Mouse (Mus musculus) thymus, adult 2 months (tissue): ENCODE results near the gene Azi2. TPM values are rescaled to one million over a fixed set of nuclear protein-coding genes. Genes with fewer than 3 reads are reported as not detected.
A peak's percentile ranks its signal among the peaks of the same experiment; 100 is the strongest.

ENCODE experiments used
- DNase-seq: peaks from one replicate; pipeline ENCODE4 v3.0.0; 2021
- H3K27ac ChIP-seq: fragments of 200-500 bp; 2 replicates; pipeline ENCODE4 v1.5.1; 2012; ENCODE audit warnings: low read length, control low read depth; ENCODE audit not compliant: control insufficient read depth, insufficient read depth
- H3K27me3 ChIP-seq: fragments of 200-500 bp; 2 replicates; pipeline ENCODE4 v1.6.1; 2012; ENCODE audit warnings: mild to moderate bottlenecking, low read length, moderate library complexity, mixed read lengths; ENCODE audit not compliant: control insufficient read depth, insufficient read depth
- H3K36me3 ChIP-seq: fragments of 200-500 bp; 2 replicates; pipeline ENCODE4 v1.6.1; 2012; ENCODE audit warnings: mild to moderate bottlenecking, low read length, moderate library complexity; ENCODE audit not compliant: control insufficient read depth, insufficient read depth
- H3K4me1 ChIP-seq: fragments of 200-500 bp; replicated peaks from 2 replicates; pipeline ENCODE4 v1.6.1; 2012; ENCODE audit warnings: low read length; ENCODE audit not compliant: control insufficient read depth, insufficient read depth
- H3K4me3 ChIP-seq: fragments of 200-500 bp; 2 replicates; pipeline ENCODE4 v1.5.1; 2012; ENCODE audit warnings: mild to moderate bottlenecking, low read length, control low read depth, moderate library complexity; ENCODE audit not compliant: control insufficient read depth, insufficient read depth
- CTCF ChIP-seq: fragments of 200-500 bp; IDR thresholded peaks from 2 replicates; pipeline ENCODE4 v1.5.1; 2012; ENCODE audit warnings: mild to moderate bottlenecking, control low read depth, low read length, moderate library complexity, borderline replicate concordance; ENCODE audit not compliant: control insufficient read depth, poor library complexity, insufficient read depth; ENCODE audit errors: extremely low read depth
- POLR2A ChIP-seq: fragments of 200-500 bp; IDR thresholded peaks from 2 replicates; pipeline ENCODE4 v1.6.1; 2012; ENCODE audit warnings: mild to moderate bottlenecking, low read length, control low read depth, moderate library complexity; ENCODE audit not compliant: control insufficient read depth, poor library complexity, insufficient read depth; ENCODE audit errors: extremely low read depth
- WGBS: fragments of 180-500 bp; shearing (Covaris S2); methylation state at CpG from one replicate; pipeline ENCODE4 v1.1.7; 2018; 5-methylcytosine and 5-hydroxymethylcytosine counted together
- polyA plus RNA-seq: library from polyadenylated mRNA; depleted of rRNA; stranded (reverse); fragments of >200 nt; gene quantifications from 2 replicates; pipeline ENCODE4 v1.2.3, GENCODE M21; 2012; rRNA removed

Azi2 gene
- polyA plus RNA-seq: 32.0 and 35.1 TPM in 2 replicates

DNA sequence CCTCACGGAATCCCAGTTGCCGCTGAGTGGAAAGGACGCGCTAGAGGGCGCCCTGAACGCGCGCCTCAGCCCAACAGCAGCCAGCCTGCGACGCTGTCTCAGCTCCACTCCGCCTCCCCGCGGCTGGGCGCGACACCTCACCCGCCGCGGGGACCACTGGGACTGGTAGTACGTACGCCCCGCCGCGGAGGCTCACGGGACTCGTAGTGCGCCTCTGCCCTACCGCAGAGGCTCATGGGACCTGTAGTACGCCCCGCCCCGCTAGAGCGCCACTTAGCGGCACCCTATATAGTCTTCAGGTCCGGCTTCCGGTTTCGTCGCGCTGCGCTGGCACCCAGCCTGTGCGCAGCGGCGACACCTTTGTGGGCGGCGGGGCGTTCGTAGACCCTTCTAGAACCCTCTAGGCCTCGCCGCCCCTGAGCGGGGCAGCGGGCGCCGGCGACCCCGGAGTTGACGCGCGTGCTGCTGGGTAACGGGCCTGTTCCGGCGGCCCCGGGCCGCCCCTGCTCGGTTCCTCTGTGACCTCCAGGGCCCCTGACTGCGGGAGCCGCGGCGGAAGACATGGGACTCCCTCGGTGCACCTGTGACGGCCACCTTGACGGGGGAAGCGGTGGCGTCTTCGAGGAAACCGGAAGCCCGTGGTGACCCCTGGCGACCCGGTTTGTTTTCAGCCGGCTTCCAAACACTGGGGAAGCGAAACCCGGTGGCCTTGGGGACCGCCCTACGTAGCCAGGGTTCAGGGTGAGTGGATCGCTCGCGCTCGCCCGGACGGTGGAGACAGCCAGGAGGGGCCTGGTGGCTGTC, at the start of gene Azi2:
TSS of gene Azi2 (plus strand) at position 282 of the 804 bp plus-strand sequence.
- Histone ChIP-seq H3K4me3 (peak within 1 kb of the TSS; percentile 66), H3K36me3 (no peaks in the 10 kb centered on the region), H3K27me3 (no peaks in the 10 kb centered on the region), H3K4me1 (peaks cover 6% of the 10 kb centered on the region), H3K27ac (peak within 1 kb of the TSS; percentile 80)
- under 1% methylated on average over 86 of the region's 87 CpGs for WGBS
- peak; percentile 99 for DNase-seq
- TF ChIP-seq CTCF (peak; percentile 96), POLR2A (peak; percentile 93)

DNA sequence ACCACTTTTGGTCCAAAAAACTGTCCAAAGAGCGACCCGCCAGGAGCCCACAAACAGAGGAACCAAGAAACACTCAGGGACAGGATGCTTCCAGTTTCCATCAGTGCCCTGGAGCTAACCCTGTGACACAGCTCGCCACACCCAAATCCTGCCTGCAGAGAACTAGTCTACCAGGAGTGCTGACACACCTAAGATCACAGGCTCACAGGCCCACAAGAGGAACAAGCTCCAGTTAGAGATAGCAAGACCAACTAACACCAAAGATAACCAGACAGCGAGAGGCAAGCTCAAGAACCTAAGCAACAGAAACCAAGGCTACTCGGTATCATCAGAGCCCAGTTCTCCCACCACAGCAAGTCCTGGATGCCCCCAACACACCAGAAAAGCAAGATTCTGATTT, 43.7 kb upstream of the Azi2 start:
- Histone ChIP-seq H3K36me3 (no peaks in the 10 kb centered on the region), H3K27me3 (no peaks in the 10 kb centered on the region), H3K27ac (no peak overlapping the region), H3K4me3 (no peak overlapping the region), H3K4me1 (no peaks in the 10 kb centered on the region)
- DNase-seq: no peak
- TF ChIP-seq POLR2A: no peak
- TF ChIP-seq CTCF: no peak
- WGBS: 94% methylated on average over 5 of the region's 5 CpGs

GRCm38 (mm10) chr9:118001488-118001887, 38.8 kb upstream of the Azi2 start:
- no peak overlapping the region for H3K4me3 ChIP-seq
- 90% methylated on average over 3 of the region's 3 CpGs for WGBS
- TF ChIP-seq CTCF: no peak
- no peak for TF ChIP-seq POLR2A
- H3K27ac ChIP-seq: no peak overlapping the region
- H3K36me3 ChIP-seq: no peaks in the 10 kb centered on the region
- no peaks in the 10 kb centered on the region for H3K4me1 ChIP-seq
- no peak for DNase-seq
- no peaks in the 10 kb centered on the region for H3K27me3 ChIP-seq

GRCm38 (mm10) chr9:118003218-118003886, 36.9 kb upstream of the Azi2 start:
- DNase-seq: no peak
- Histone ChIP-seq H3K27me3 (no peaks in the 10 kb centered on the region), H3K4me3 (no peak overlapping the region), H3K27ac (no peak overlapping the region), H3K4me1 (no peaks in the 10 kb centered on the region), H3K36me3 (no peaks in the 10 kb centered on the region)
- WGBS: 94% methylated on average over 4 of the region's 4 CpGs
- TF ChIP-seq POLR2A (no peak), CTCF (no peak)

- DNase-seq: no peak
- Histone ChIP-seq H3K27me3 (no peaks in the 10 kb centered on the region), H3K4me1 (no peaks in the 10 kb centered on the region), H3K27ac (no peak overlapping the region), H3K36me3 (no peaks in the 10 kb centered on the region), H3K4me3 (no peak overlapping the region)
- WGBS: 98% methylated on average over 4 of the region's 4 CpGs
- TF ChIP-seq POLR2A (no peak), CTCF (no peak)
Observed at GRCm38 (mm10) chr9:118003937-118004336, 36.4 kb upstream of the Azi2 start.

DNA sequence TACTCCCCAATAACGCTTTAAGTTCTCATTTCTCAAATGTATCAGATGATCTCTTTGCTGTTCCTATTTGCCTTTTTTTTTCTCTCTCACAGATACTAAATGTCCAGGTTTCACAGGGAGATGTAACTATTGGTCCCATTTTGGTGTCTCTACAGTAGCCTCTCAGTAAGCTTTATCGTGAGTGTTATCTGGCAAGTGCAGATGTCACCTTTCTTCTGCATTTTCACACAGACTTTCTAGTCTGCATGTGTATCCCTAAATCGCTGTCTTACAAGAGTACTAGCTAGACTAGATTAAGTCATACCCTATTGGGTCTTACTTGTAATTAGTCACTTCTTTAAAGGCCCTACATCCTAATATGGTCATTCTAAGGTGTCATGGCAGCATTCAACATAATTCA, 27.4 kb upstream of the Azi2 start:
- no peak overlapping the region for H3K27ac ChIP-seq
- H3K4me3 ChIP-seq: no peak overlapping the region
- no peaks in the 10 kb centered on the region for H3K36me3 ChIP-seq
- 95% methylated on average over 3 of the region's 3 CpGs for WGBS
- no peak for DNase-seq
- TF ChIP-seq CTCF: no peak
- no peak for TF ChIP-seq POLR2A
- no peaks in the 10 kb centered on the region for H3K4me1 ChIP-seq
- no peaks in the 10 kb centered on the region for H3K27me3 ChIP-seq
